Mouse (Mus musculus): ENCODE results near the gene Slc22a22. TPM values are rescaled to one million over a fixed set of nuclear protein-coding genes. Genes with fewer than 3 reads are reported as not detected.
"Not testable (repeated sequence)": the region's sequence is repeated elsewhere in the genome, so short reads cannot be mapped to it uniquely, and the experiment has no call there.

Gene Slc22a22
- polyA plus RNA-seq, 1 experiment = not detected

DNA sequence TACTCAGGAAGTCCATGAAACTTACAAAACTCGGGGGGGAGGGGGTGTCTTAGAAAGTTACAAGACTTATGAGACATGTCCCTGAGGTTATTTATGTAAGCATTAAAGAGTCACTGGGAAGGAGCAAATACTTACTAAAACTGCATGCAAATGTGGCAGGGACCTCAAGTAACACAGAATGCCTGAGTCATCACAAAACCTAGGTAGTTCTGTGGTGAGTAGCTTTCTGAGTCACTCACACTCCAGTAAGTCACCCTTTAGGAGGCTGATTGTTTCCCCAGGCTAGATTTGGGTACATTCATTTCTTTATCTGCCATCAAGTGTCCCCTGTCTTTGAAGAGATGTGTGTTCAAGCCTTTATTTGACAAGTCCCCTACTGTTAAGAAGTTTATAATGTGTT lies 198.9 kb downstream of the Slc22a22 start:
- Histone ChIP-seq H3K4me1 (ENCODE audit: control insufficient read depth, insufficient read depth, low read length) (no peaks in the 10 kb centered on the region), H3K4me3 (ENCODE audit: insufficient read depth, low read length) (no peak overlapping the region), H3K27ac (ENCODE audit: insufficient read depth, low read length) (no peak overlapping the region)
- TF ChIP-seq POLR2A (IDR thresholded peaks at IDR 0.05; ENCODE audit: extremely low read depth, insufficient read depth, low read length) = no peak
- no peak for TF ChIP-seq CTCF (IDR thresholded peaks at IDR 0.05; ENCODE audit: extremely low read depth, insufficient read depth, low read length)

DNA sequence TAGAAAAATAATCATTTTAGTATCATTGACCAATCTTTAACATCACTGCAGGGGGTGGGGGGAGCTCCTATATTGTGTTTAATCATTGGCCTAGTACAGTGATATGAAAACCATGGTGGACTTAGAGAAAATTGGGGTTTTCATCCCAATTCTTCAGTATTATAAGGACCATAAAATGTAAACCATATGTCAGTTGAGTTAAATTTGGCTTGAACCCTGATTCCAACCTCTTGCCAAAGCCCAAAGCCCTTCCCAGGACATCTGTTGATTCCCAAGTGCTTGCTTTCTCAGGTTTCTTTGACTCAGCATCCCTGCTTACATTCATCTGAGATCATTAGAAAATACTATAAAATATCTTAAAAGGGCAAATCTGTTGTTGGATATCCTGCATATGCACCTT lies 201.0 kb downstream of the Slc22a22 start:
- no peak overlapping the region for H3K4me3 ChIP-seq (ENCODE audit: insufficient read depth, low read length)
- no peak overlapping the region for H3K27ac ChIP-seq (ENCODE audit: insufficient read depth, low read length)
- H3K4me1 ChIP-seq (ENCODE audit: control insufficient read depth, insufficient read depth, low read length) = no peaks in the 10 kb centered on the region
- no peak for TF ChIP-seq POLR2A (IDR thresholded peaks at IDR 0.05; ENCODE audit: extremely low read depth, insufficient read depth, low read length)
- TF ChIP-seq CTCF (IDR thresholded peaks at IDR 0.05; ENCODE audit: extremely low read depth, insufficient read depth, low read length) = no peak

DNA sequence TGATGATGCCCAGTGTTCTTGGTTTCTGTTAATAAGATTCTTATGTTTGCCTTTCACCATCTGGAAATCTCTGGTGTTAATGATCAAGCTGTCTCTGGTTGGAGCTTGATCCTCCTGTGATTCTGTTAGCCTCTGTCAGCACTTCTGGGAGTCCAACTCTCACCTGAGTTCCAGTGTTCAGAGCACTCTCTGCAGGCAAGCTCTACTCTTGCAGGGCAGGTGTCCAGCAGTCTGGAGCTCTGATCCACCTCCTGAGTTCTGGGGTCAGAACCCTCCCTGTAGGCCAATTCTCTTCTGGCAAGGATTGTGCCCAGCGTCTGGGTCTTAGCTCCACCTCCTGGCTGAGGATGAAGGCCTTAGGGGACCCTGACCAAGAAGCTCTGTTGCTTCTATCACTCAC lies 237.4 kb downstream of the Slc22a22 start:
- not testable (repeated sequence) for H3K27ac ChIP-seq (ENCODE audit: insufficient read depth, low read length); H3K4me1 ChIP-seq (ENCODE audit: control insufficient read depth, insufficient read depth, low read length); H3K4me3 ChIP-seq (ENCODE audit: insufficient read depth, low read length)

DNA sequence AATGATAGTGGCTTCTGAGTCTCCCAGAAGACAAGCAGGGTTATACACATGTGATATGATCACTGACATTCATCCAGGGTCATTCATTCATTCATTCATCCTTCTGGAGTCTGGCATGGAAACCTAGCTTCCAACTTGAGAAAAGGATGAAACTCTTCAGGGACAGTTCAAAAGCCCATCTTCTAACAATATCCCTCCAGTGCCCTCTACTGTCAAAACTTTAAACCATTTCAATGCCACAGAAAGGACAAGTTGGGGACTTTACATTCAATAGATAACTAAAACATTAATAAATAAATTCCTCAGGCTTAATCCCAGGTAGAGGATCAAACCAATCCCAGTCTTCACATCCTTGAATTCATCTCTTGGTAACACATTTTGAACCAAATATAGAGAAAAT lies 247.0 kb downstream of the Slc22a22 start:
- Histone ChIP-seq H3K4me3 (ENCODE audit: insufficient read depth, low read length) (no peak overlapping the region), H3K4me1 (ENCODE audit: control insufficient read depth, insufficient read depth, low read length) (no peaks in the 10 kb centered on the region), H3K27ac (ENCODE audit: insufficient read depth, low read length) (no peak overlapping the region)
- TF ChIP-seq POLR2A (IDR thresholded peaks at IDR 0.05; ENCODE audit: extremely low read depth, insufficient read depth, low read length) = no peak
- no peak for TF ChIP-seq CTCF (IDR thresholded peaks at IDR 0.05; ENCODE audit: extremely low read depth, insufficient read depth, low read length)

DNA sequence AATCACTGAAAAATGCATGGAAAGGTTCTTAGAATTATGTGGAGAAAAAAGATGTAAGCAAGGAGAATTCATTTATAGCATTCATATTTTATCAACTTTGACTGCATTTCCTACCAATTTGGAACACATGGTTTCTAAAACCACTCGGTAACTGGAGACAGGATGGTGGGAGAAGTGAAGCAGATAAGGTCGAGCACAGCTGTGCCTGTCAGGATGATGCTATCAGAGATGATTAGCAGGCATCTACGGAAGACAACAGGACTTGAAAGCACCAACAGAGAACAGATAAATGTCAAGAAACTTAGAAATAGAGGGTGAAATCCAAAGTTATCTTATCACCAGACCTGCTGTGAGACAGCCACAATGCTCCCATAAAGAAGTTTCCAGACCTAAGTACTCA lies 272.1 kb downstream of the Slc22a22 start:
- TF ChIP-seq POLR2A (IDR thresholded peaks at IDR 0.05; ENCODE audit: extremely low read depth, insufficient read depth, low read length) (no peak), CTCF (IDR thresholded peaks at IDR 0.05; ENCODE audit: extremely low read depth, insufficient read depth, low read length) (no peak)

DNA sequence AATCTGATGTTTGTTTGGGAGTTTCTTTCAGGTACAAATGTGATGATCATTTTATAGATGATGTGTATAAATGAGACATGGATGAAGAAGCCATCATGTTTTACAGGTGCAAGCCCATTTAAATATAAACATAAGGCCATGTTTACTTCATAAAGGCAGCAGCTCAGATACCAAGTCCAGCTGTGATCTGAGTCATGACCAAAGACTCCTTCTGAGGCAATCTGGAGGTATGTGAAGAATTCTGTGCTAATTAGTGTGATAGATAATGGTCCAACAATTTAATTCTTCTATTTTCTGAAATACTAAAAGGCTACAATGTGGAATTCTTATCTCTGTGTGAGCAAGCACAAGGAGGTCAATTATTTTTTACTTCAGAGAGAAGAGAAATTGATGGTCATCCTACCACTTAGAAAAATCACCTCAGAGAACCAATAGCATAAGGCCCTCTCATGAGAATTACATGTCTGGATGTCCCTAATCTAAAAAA lies 272.9 kb downstream of the Slc22a22 start:
- no peak for TF ChIP-seq CTCF (IDR thresholded peaks at IDR 0.05; ENCODE audit: extremely low read depth, insufficient read depth, low read length)
- TF ChIP-seq POLR2A (IDR thresholded peaks at IDR 0.05; ENCODE audit: extremely low read depth, insufficient read depth, low read length) = no peak
- Histone ChIP-seq H3K27ac (ENCODE audit: insufficient read depth, low read length) (no peak overlapping the region), H3K4me1 (ENCODE audit: control insufficient read depth, insufficient read depth, low read length) (no peaks in the 10 kb centered on the region), H3K4me3 (ENCODE audit: insufficient read depth, low read length) (no peak overlapping the region)

More for the DNA sequence above, 272.1 kb downstream of the Slc22a22 start:
- H3K27ac ChIP-seq (ENCODE audit: insufficient read depth, low read length) = no peak overlapping the region
- no peak overlapping the region for H3K4me3 ChIP-seq (ENCODE audit: insufficient read depth, low read length)
- no peaks in the 10 kb centered on the region for H3K4me1 ChIP-seq (ENCODE audit: control insufficient read depth, insufficient read depth, low read length)

All from cortical plate, adult 2 months (tissue).